Mouse (Mus musculus) Muller cell, postnatal 12 days (primary cell): ENCODE measurements around the gene Mknk2.
A peak's percentile ranks its signal among the peaks of the same experiment; 100 is the strongest.

Experiments used
- DNase-seq: peaks from one replicate; pipeline ENCODE4 v3.0.0-alpha.2; 2015; ENCODE audit errors: inconsistent ontology term

The Mknk2 gene

GRCm38 (mm10) chr10:80692249-80693165 is 14.6 kb upstream of the Mknk2 start:
- no peak for DNase-seq

GRCm38 (mm10) chr10:80687850-80688249 is 9.9 kb upstream of the Mknk2 start:
- peak; percentile 50 for DNase-seq

- no peak for DNase-seq
Measured at GRCm38 (mm10) chr10:80686617-80687016, 8.7 kb upstream of the Mknk2 start.

- no peak for DNase-seq
Measured at GRCm38 (mm10) chr10:80684984-80685383, 7.1 kb upstream of the Mknk2 start.

- DNase-seq: peak; percentile 51
Measured at GRCm38 (mm10) chr10:80684214-80684613, 6.3 kb upstream of the Mknk2 start.

GRCm38 (mm10) chr10:80683647-80684046 is 5.7 kb upstream of the Mknk2 start:
- no peak for DNase-seq

GRCm38 (mm10) chr10:80682003-80682402 is 4.1 kb upstream of the Mknk2 start:
- no peak for DNase-seq

- no peak for DNase-seq
Measured at GRCm38 (mm10) chr10:80680260-80680696, 2.4 kb upstream of the Mknk2 start.

GRCm38 (mm10) chr10:80679556-80680259 is 1.8 kb upstream of the Mknk2 start:
- DNase-seq: no peak

- DNase-seq: no peak
Measured at GRCm38 (mm10) chr10:80678601-80679377, 877 bp upstream of the Mknk2 start.

- DNase-seq: peak; percentile 66
Measured at GRCm38 (mm10) chr10:80677128-80677875, 610 bp downstream of the Mknk2 start.

- DNase-seq: peak; percentile 100
Measured at GRCm38 (mm10) chr10:80676198-80676928, 1.5 kb downstream of the Mknk2 start.

GRCm38 (mm10) chr10:80675405-80676197 is 2.3 kb downstream of the Mknk2 start:
- peak; percentile 30 for DNase-seq

GRCm38 (mm10) chr10:80674851-80675404 is 3.0 kb downstream of the Mknk2 start:
- DNase-seq: peak; percentile 22

- peak; percentile 62 for DNase-seq
Measured at GRCm38 (mm10) chr10:80674161-80674711, 3.7 kb downstream of the Mknk2 start.

- DNase-seq: no peak
Measured at GRCm38 (mm10) chr10:80673690-80674089, 4.2 kb downstream of the Mknk2 start.

- no peak for DNase-seq
Measured at GRCm38 (mm10) chr10:80671936-80672690, 5.8 kb downstream of the Mknk2 start.

GRCm38 (mm10) chr10:80671251-80671650 is 6.7 kb downstream of the Mknk2 start:
- no peak for DNase-seq
